Mouse (Mus musculus): Measurements from ENCODE around the gene Itgbl1. TPM values are rescaled to one million over a fixed set of nuclear protein-coding genes. Genes with fewer than 3 reads are reported as not detected.

Itgbl1 gene
- not detected in 4 replicates for total RNA-seq (2023)

DNA sequence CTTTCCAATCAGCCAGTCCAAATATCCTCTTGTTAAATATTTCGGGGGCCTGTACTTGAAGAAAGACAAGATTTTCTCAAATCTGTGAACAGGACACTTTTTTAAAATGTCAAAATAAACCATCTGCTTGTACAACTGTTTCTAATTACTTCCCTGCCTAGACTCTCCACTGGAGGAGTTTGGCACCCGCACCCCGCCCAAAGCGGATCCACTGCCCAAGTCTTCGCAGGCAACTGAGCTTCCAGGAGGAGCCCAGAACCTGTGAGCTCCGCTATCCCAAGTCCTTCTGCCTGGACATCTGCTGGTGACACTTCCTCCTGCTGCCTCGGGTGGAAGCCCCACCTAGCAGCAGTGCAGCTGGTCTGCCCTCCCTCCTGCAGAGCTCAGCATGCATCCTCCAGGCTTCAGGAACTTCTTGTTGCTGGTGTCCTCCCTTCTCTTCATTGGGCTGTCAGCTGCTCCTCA lies at the start of gene Itgbl1:
Gene Itgbl1 (plus strand): TSS at position 51 of the 465 bp plus-strand sequence.

DNA sequence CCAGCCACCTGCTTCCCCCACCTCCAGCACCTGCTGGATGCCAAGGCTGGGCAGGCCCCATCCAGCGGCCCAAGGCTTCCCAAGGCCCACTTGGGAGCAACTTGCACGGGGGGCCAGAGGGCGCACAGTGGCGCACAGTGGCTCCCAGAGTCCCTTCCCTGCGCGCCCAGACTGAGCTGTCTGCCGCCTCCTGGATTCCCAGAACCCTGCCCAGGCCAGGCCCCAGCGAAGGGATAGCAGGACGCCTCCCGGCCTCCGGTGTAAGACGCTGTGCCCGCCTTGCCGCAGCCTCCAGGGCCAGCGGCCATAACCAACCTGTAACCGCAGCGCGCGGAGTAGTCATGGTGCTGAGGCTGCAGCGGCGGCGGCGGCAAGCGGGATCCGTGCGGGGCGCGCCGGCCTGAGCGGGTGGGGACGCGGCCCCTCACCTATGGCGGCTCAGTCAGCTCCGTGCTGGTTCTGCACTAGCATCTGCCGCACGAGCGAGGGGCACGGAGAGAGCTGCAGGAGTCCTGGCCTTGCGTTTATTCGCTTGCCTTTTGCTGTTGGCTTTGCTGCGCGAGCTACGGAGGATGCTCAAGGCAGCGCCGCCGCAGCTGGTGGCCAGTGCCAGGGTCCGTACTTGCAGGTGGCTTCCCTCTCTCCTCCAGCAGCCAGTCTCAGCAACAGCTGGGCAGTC lies 33.1 kb upstream of the Itgbl1 start, which contains the start of gene Nalcn:
Gene Nalcn (minus strand): TSS at position 644 of the 679 bp plus-strand sequence.

Other genes starting within 250 kb of the Itgbl1 start
- not detected in 4 replicates for gene Nalcn, start 32.8 kb upstream of the Itgbl1 start, total RNA-seq (2023)